Mouse (Mus musculus) megakaryocyte, embryonic 14.5 days (primary cell): ENCODE data around the gene 5730522E02Rik.

ENCODE experiments used
- FLI1 ChIP-seq: IDR thresholded peaks from 2 replicates; pipeline ENCODE4 v1.6.1; 2012; ENCODE audit warnings: low read length, inconsistent platforms, mixed read lengths
- GATA1 ChIP-seq: IDR thresholded peaks from 3 replicates; pipeline ENCODE4 v1.6.1; 2012; ENCODE audit warnings: mixed read lengths, low read length, inconsistent platforms, borderline replicate concordance

- TF ChIP-seq GATA1 (no peak), FLI1 (no peak)
Observed at GRCm38 (mm10) chr11:25592268-25592667, 618.3 kb downstream of the 5730522E02Rik start.
